Mouse (Mus musculus) CH12.LX (cell line): Measurements from ENCODE around the gene Olfr196. TPM values are rescaled to one million over a fixed set of nuclear protein-coding genes. Genes with fewer than 3 reads are reported as not detected.

ENCODE experiments used
- DNase-seq: peaks from one replicate; pipeline ENCODE4 v3.0.0-alpha.2; 2013; ENCODE audit errors: extremely low read depth
- H3K27ac ChIP-seq: 2 replicates; pipeline ENCODE4 v1.5.1; 2012; ENCODE audit warnings: low read depth, mild to moderate bottlenecking, control low read depth, moderate library complexity; ENCODE audit not compliant: insufficient read depth
- H3K27me3 ChIP-seq: replicated peaks from 2 replicates; pipeline ENCODE3; 2012; ENCODE audit warnings: inconsistent platforms
- H3K36me3 ChIP-seq, 2 experiments: replicated peaks in 1 of 2; 2 replicates each; pipeline versions ENCODE3 to v1.6.1; 2012; ENCODE audit warnings: inconsistent platforms in 1 of 2, low read length in 1 of 2, mild to moderate bottlenecking in 1 of 2, mixed read lengths in 1 of 2, moderate library complexity in 1 of 2; ENCODE audit not compliant: control insufficient read depth in 1 of 2, insufficient read depth in 1 of 2
- H3K4me1 ChIP-seq, 2 experiments: 2 replicates each; pipeline ENCODE4 v1.6.1; 2012; ENCODE audit warnings: inconsistent platforms in 1 of 2, moderate library complexity in 1 of 2; ENCODE audit not compliant: insufficient read depth in 2 of 2, control insufficient read depth in 1 of 2
- H3K4me2 ChIP-seq: 2 replicates; pipeline ENCODE4 v1.6.1; 2012; ENCODE audit warnings: low read depth, mild to moderate bottlenecking, control low read depth; ENCODE audit not compliant: poor library complexity, insufficient read depth, severe bottlenecking
- H3K4me3 ChIP-seq, 3 experiments: fragments of 150-350 bp in 1 of 3; sonication (generic) in 1 of 3; replicated peaks in 1 of 3; 2 replicates each; pipeline versions ENCODE3 to v1.5.1; 2011 to 2012; ENCODE audit warnings: low read depth in 2 of 3, low read length in 2 of 3, mild to moderate bottlenecking in 2 of 3, moderate library complexity in 2 of 3, control low read depth in 1 of 3, improper control_type of control experiment in 1 of 3, inconsistent platforms in 1 of 3, mixed read lengths in 1 of 3; ENCODE audit not compliant: poor library complexity in 1 of 3
- H3K79me2 ChIP-seq: replicated peaks from 2 replicates; pipeline ENCODE4 v1.6.1; 2012; ENCODE audit warnings: mild to moderate bottlenecking, moderate library complexity; ENCODE audit not compliant: control insufficient read depth, poor library complexity, insufficient read depth, severe bottlenecking; ENCODE audit errors: extremely low read depth
- H3K9ac ChIP-seq: 2 replicates; pipeline ENCODE4 v1.6.1; 2012; ENCODE audit warnings: low read depth, mild to moderate bottlenecking, control low read depth, moderate library complexity; ENCODE audit not compliant: insufficient read depth
- H3K9me3 ChIP-seq: replicated peaks from 2 replicates; pipeline ENCODE3; 2012; ENCODE audit warnings: low read length, inconsistent platforms, mixed read lengths
- BHLHE40 ChIP-seq: IDR thresholded peaks from 2 replicates; pipeline ENCODE4 v1.6.1; 2011; ENCODE audit warnings: mild to moderate bottlenecking, low read depth, low read length, improper control_type of control experiment
- E2F4 ChIP-seq: IDR thresholded peaks from 2 replicates; pipeline ENCODE4 v1.6.1; 2011; ENCODE audit warnings: low read depth, low read length, improper control_type of control experiment; ENCODE audit not compliant: insufficient replicate concordance
- ETS1 ChIP-seq: conservative IDR thresholded peaks from 2 replicates; pipeline ENCODE4 v1.6.1; 2012; ENCODE audit warnings: low read depth, mild to moderate bottlenecking, inconsistent platforms, low read length, improper control_type of control experiment, moderate library complexity
- JUN ChIP-seq: IDR thresholded peaks from 2 replicates; pipeline ENCODE4 v1.6.1; 2011; ENCODE audit warnings: low read depth, mild to moderate bottlenecking, low read length, improper control_type of control experiment, moderate library complexity; ENCODE audit not compliant: insufficient read depth
- MAZ ChIP-seq: IDR thresholded peaks from 2 replicates; pipeline ENCODE4 v1.6.1; 2012; ENCODE audit warnings: low read depth, mild to moderate bottlenecking, inconsistent platforms, low read length, improper control_type of control experiment, moderate library complexity
- MYC ChIP-seq: IDR thresholded peaks from 2 replicates; pipeline ENCODE4 v1.6.1; 2011; ENCODE audit warnings: low read depth, mild to moderate bottlenecking, improper control_type of control experiment, low read length
- NELFE ChIP-seq: IDR thresholded peaks from 2 replicates; pipeline ENCODE4 v1.6.1; 2011; ENCODE audit warnings: low read depth, low read length, improper control_type of control experiment
- NRF1 ChIP-seq: IDR thresholded peaks from 2 replicates; pipeline ENCODE4 v1.6.1; 2014; ENCODE audit warnings: low read depth, mild to moderate bottlenecking, inconsistent platforms, low read length, improper control_type of control experiment, moderate library complexity
- PAX5 ChIP-seq: IDR thresholded peaks from 2 replicates; pipeline ENCODE4 v1.6.1; 2012; ENCODE audit warnings: low read length, inconsistent platforms, mixed read lengths
- POLR2A ChIP-seq: IDR thresholded peaks from 2 replicates; pipeline ENCODE4 v1.6.1; 2011; ENCODE audit warnings: low read depth, mild to moderate bottlenecking, improper control_type of control experiment, low read length
- RAD21 ChIP-seq: IDR thresholded peaks from 2 replicates; pipeline ENCODE4 v1.6.1; 2011; ENCODE audit warnings: low read depth, mild to moderate bottlenecking, low read length, improper control_type of control experiment, moderate library complexity
- SIN3A ChIP-seq: IDR thresholded peaks from 2 replicates; pipeline ENCODE4 v1.6.1; 2012; ENCODE audit warnings: low read length, improper control_type of control experiment, inconsistent platforms
- SMC3 ChIP-seq: IDR thresholded peaks from 2 replicates; pipeline ENCODE4 v1.6.1; 2011; ENCODE audit warnings: low read depth, low read length, improper control_type of control experiment
- TBP ChIP-seq: conservative IDR thresholded peaks from 2 replicates; pipeline ENCODE4 v1.6.1; 2011; ENCODE audit warnings: low read depth, low read length, improper control_type of control experiment
- USF1 ChIP-seq: IDR thresholded peaks from 2 replicates; pipeline ENCODE4 v1.6.1; 2014; ENCODE audit warnings: low read depth, mild to moderate bottlenecking, inconsistent platforms, low read length, improper control_type of control experiment
- USF2 ChIP-seq: conservative IDR thresholded peaks from 2 replicates; pipeline ENCODE4 v1.6.1; 2011; ENCODE audit warnings: low read depth, low read length, improper control_type of control experiment
- ZKSCAN1 ChIP-seq: IDR thresholded peaks from 2 replicates; pipeline ENCODE4 v1.6.1; 2012; ENCODE audit warnings: low read depth, inconsistent platforms, low read length, improper control_type of control experiment, borderline replicate concordance
- ZNF384 ChIP-seq: IDR thresholded peaks from 2 replicates; pipeline ENCODE4 v1.6.1; 2012; ENCODE audit warnings: low read depth, low read length, improper control_type of control experiment, inconsistent platforms
- dilution Hi-C: fragments of 300-500 bp; cut with MboI; formaldehyde crosslinking; loops from 2 replicates; pipeline ENCODE4 v1.14.3; 2020; ENCODE audit warnings: low sequenced_read_pairs; ENCODE audit not compliant: extremely low pct_unique_long_range_greater_than_20kb, extremely low pct_ligation_motif_present
- in situ Hi-C: fragments of 300-500 bp; cut with MboI; formaldehyde crosslinking; loops from 3 replicates; pipeline ENCODE4 v1.14.3; 2019; ENCODE audit warnings: low sequenced_read_pairs, low pct_ligation_motif_present, low pct_unique_long_range_greater_than_20kb, mixed read lengths
- polyA plus RNA-seq: library from polyadenylated mRNA; unstranded; fragments of >175 nt; gene quantifications from 2 replicates; pipeline ENCODE4 v1.2.1, GENCODE M21; 2012; ENCODE audit warnings: low read depth; ENCODE audit not compliant: insufficient read length
- total RNA-seq, 2 experiments: library from RNA; depleted of rRNA; stranded (reverse); fragments of 300-350 nt in 1 of 2; fragments of >200 nt in 1 of 2; gene quantifications; 2 replicates each; pipeline ENCODE4 v1.2.3; 2012 to 2014

Gene Olfr196
- total and polyA plus RNA-seq, 3 experiments, result not detected

DNA sequence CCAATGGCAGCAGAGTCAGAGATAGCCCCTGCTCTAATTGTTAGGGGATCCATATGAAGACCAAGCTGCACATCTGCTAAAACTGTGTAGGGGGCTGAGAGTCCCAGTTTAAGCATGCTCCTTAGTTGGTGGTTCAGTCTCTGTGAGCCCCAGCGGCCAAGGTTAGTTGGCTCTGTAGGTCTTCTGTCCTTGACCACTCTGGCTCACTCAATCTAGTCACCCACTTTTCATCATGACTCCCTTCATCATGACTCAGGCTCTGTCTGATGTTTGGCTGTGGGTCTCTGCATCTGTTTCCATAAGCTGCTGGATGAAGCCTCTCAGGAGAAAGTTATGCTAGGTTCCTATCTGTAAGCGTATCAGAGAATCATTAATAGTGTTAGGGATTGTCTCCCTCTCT lies 18.3 kb downstream of the Olfr196 start:
- dilution Hi-C loops (no loop called here), in situ Hi-C loops (no loop called here)
- no peak overlapping the region for H3K27ac ChIP-seq

GRCm38 (mm10) chr16:59146746-59147145 lies 23.5 kb downstream of the Olfr196 start, which contains the start of gene Olfr195:
Gene Olfr195, plus strand, starts transcription at chr16:59147046.
- Histone ChIP-seq H3K36me3 (no peaks in the 10 kb centered on the region), H3K9me3 (peaks cover 1% of the 10 kb centered on the region), H3K4me1 (no peaks in the 10 kb centered on the region), H3K9ac (no peak within 1 kb of the TSS), H3K27ac (no peak within 1 kb of the TSS), H3K79me2 (no peaks in the 10 kb centered on the region), H3K4me3 (no peak within 1 kb of the TSS), H3K4me2 (no peak within 1 kb of the TSS), H3K27me3 (no peaks in the 10 kb centered on the region)
- dilution Hi-C loops, result no loop called here
- no peak for DNase-seq
- TF ChIP-seq SMC3 (no peak), MAZ (no peak)
- in situ Hi-C loops, result no loop called here

More for the DNA sequence above, 18.3 kb downstream of the Olfr196 start:
- TF ChIP-seq TBP, result no peak
- no peak for TF ChIP-seq MYC
- TF ChIP-seq SMC3, result no peak
- no peak for TF ChIP-seq RAD21
- TF ChIP-seq PAX5, result no peak
- no peak for TF ChIP-seq USF2
- no peak for TF ChIP-seq E2F4
- TF ChIP-seq ZNF384, result no peak
- TF ChIP-seq POLR2A, result no peak
- TF ChIP-seq NRF1, result no peak
- TF ChIP-seq ETS1, result no peak
- no peak for TF ChIP-seq SIN3A
- TF ChIP-seq BHLHE40, result no peak
- TF ChIP-seq NELFE, result no peak
- Histone ChIP-seq H3K9me3 (no peaks in the 10 kb centered on the region), H3K9ac (no peak overlapping the region), H3K4me3 (no peak overlapping the region), H3K4me1 (no peaks in the 10 kb centered on the region), H3K36me3 (no peaks in the 10 kb centered on the region), H3K27me3 (no peaks in the 10 kb centered on the region), H3K4me2 (no peak overlapping the region), H3K79me2 (no peaks in the 10 kb centered on the region)
- no peak for DNase-seq

GRCm38 (mm10) chr16:59141105-59141504 lies 29.1 kb downstream of the Olfr196 start:
- dilution Hi-C loops, result no loop called here
- Histone ChIP-seq H3K4me2 (no peak overlapping the region), H3K4me1 (no peaks in the 10 kb centered on the region)
- TF ChIP-seq USF1, result no peak
- TF ChIP-seq ZKSCAN1, result no peak
- TF ChIP-seq JUN, result no peak
- TF ChIP-seq SMC3, result no peak
- TF ChIP-seq, all 38 proteins: peak for 0
- H3K9ac ChIP-seq, result no peak overlapping the region
- DNase-seq, result no peak
- in situ Hi-C loops, result no loop called here
- H3K27ac ChIP-seq, result no peak overlapping the region
- H3K36me3 ChIP-seq, result no peaks in the 10 kb centered on the region
- H3K27me3 ChIP-seq, result no peaks in the 10 kb centered on the region
- H3K9me3 ChIP-seq, result peaks cover 1% of the 10 kb centered on the region
- no peak overlapping the region for H3K4me3 ChIP-seq
- no peaks in the 10 kb centered on the region for H3K79me2 ChIP-seq
